Mouse (Mus musculus) gastrocnemius, adult 8-10 months (tissue): ENCODE measurements around the gene Gm8693. TPM values are rescaled to one million over a fixed set of nuclear protein-coding genes. Genes with fewer than 3 reads are reported as not detected.
"Not testable (repeated sequence)": the region's sequence is repeated elsewhere in the genome, so short reads cannot be mapped to it uniquely, and the experiment has no call there.

Experiments
- DNase-seq, 2 experiments: peaks; one replicate each; pipeline ENCODE4 v3.0.0; 2022; ENCODE audit warnings: low spot score in 2 of 2
- total RNA-seq, 4 experiments: library from RNA; stranded (reverse); gene quantifications; 2 replicates each; pipeline ENCODE4 v1.2.4; 2022

Gm8693 gene
- not detected for total RNA-seq

- not testable (repeated sequence) for DNase-seq
These were observed at the start of gene Gm8693 for GRCm38 (mm10) chr7:22692217-22692616. Gene Gm8693, minus strand, starts transcription at chr7:22692317.

- DNase-seq, result not testable (repeated sequence)
These were observed 27.5 kb upstream of the Gm8693 start, which contains the start of gene Gm4567 for GRCm38 (mm10) chr7:22719610-22720009. Gene Gm4567, minus strand, starts transcription at chr7:22719710.

- not testable (repeated sequence) for DNase-seq
These were observed 34.4 kb downstream of the Gm8693 start, which contains the start of gene Vmn1r155 for GRCm38 (mm10) chr7:22657718-22658117. Gene Vmn1r155, plus strand, starts transcription at chr7:22658018.

Other genes starting within 250 kb of the Gm8693 start
- not detected for gene Gm10665, start 228.2 kb downstream of the Gm8693 start, total RNA-seq
- gene Vmn1r151, start 192.6 kb downstream of the Gm8693 start, total RNA-seq, result not detected
- not detected for gene Vmn1r152, start 169.3 kb downstream of the Gm8693 start, total RNA-seq
- not detected for gene Gm8677, start 157.4 kb downstream of the Gm8693 start, total RNA-seq
- gene Gm4201, start 127.0 kb downstream of the Gm8693 start, total RNA-seq, result not detected
- gene Gm4565, start 104.2 kb downstream of the Gm8693 start, total RNA-seq, result not detected
- not detected for gene Vmn1r155, start 34.3 kb downstream of the Gm8693 start, total RNA-seq
- not detected for gene Gm4567, start 27.4 kb upstream of the Gm8693 start, total RNA-seq
- not detected for gene Vmn1r157, start 69.4 kb upstream of the Gm8693 start, total RNA-seq
- gene Vmn1r158, start 98.5 kb upstream of the Gm8693 start, total RNA-seq, result not detected
- not detected for gene Vmn1r159, start 151.3 kb upstream of the Gm8693 start, total RNA-seq
- gene Vmn1r160, start 178.9 kb upstream of the Gm8693 start, total RNA-seq, result not detected